Mouse (Mus musculus): ENCODE data around the gene Myl7. TPM values are rescaled to one million over a fixed set of nuclear protein-coding genes. Genes with fewer than 3 reads are reported as not detected.

Myl7 gene
- polyA plus RNA-seq (2014; fragmentation: Illumina TruSeq; extraction: RNeasy Lipid Tissue Mini Kit (QIAGEN cat#74804); ENCODE audit: low read depth, low replicate concordance) = not detected

GRCm38 (mm10) chr11:5898531-5898930 lies at the start of gene Myl7:
Myl7 (minus strand) TSS chr11:5898782.

GRCm38 (mm10) chr11:5877921-5878526 lies 20.6 kb downstream of the Myl7 start, which contains the start of gene Pold2:
Pold2 (minus strand) TSS chr11:5878292.

GRCm38 (mm10) chr11:5861678-5862393 lies 36.7 kb downstream of the Myl7 start, which contains the start of gene Aebp1:
Aebp1 (plus strand) TSS chr11:5861947.

Other genes starting within 250 kb of the Myl7 start
- 10.4 TPM for gene Mrps24, start 183.1 kb downstream of the Myl7 start, polyA plus RNA-seq (2014; fragmentation: Illumina TruSeq; extraction: RNeasy Lipid Tissue Mini Kit (QIAGEN cat#74804); ENCODE audit: low read depth, low replicate concordance)
- gene Urgcp, start 136.4 kb downstream of the Myl7 start, polyA plus RNA-seq (2014; fragmentation: Illumina TruSeq; extraction: RNeasy Lipid Tissue Mini Kit (QIAGEN cat#74804); ENCODE audit: low read depth, low replicate concordance) = 7.7 TPM
- gene Dbnl, start 110.3 kb downstream of the Myl7 start, polyA plus RNA-seq (2014; fragmentation: Illumina TruSeq; extraction: RNeasy Lipid Tissue Mini Kit (QIAGEN cat#74804); ENCODE audit: low read depth, low replicate concordance) = 4.5 TPM
- gene Pgam2, start 95.0 kb downstream of the Myl7 start, polyA plus RNA-seq (2014; fragmentation: Illumina TruSeq; extraction: RNeasy Lipid Tissue Mini Kit (QIAGEN cat#74804); ENCODE audit: low read depth, low replicate concordance) = not detected
- 0.47 TPM for gene Polm, start 60.8 kb downstream of the Myl7 start, polyA plus RNA-seq (2014; fragmentation: Illumina TruSeq; extraction: RNeasy Lipid Tissue Mini Kit (QIAGEN cat#74804); ENCODE audit: low read depth, low replicate concordance)
- gene Aebp1, start 36.8 kb downstream of the Myl7 start, polyA plus RNA-seq (2014; fragmentation: Illumina TruSeq; extraction: RNeasy Lipid Tissue Mini Kit (QIAGEN cat#74804); ENCODE audit: low read depth, low replicate concordance) = 27.5 TPM
- gene Pold2, start 20.5 kb downstream of the Myl7 start, polyA plus RNA-seq (2014; fragmentation: Illumina TruSeq; extraction: RNeasy Lipid Tissue Mini Kit (QIAGEN cat#74804); ENCODE audit: low read depth, low replicate concordance) = 1.1 TPM
- gene Gck, start 51.3 kb upstream of the Myl7 start, polyA plus RNA-seq (2014; fragmentation: Illumina TruSeq; extraction: RNeasy Lipid Tissue Mini Kit (QIAGEN cat#74804); ENCODE audit: low read depth, low replicate concordance) = not detected
- gene Ykt6, start 56.9 kb upstream of the Myl7 start, polyA plus RNA-seq (2014; fragmentation: Illumina TruSeq; extraction: RNeasy Lipid Tissue Mini Kit (QIAGEN cat#74804); ENCODE audit: low read depth, low replicate concordance) = 47.7 TPM
- gene Camk2b, start 167.6 kb upstream of the Myl7 start, polyA plus RNA-seq (2014; fragmentation: Illumina TruSeq; extraction: RNeasy Lipid Tissue Mini Kit (QIAGEN cat#74804); ENCODE audit: low read depth, low replicate concordance) = 3.1 TPM

All from adrenal gland, adult 10 weeks (tissue).